Mouse (Mus musculus) limb, embryonic 12.5 days (tissue): ENCODE data around the gene Fes. TPM values are rescaled to one million over a fixed set of nuclear protein-coding genes. Genes with fewer than 3 reads are reported as not detected.
A peak's percentile ranks its signal among the peaks of the same experiment; 100 is the strongest.

Source experiments
- ATAC-seq: fragments of 200-750 bp; cut with Nextera tagmentation; 2 replicates; pipeline ENCODE4 v1.8.0; 2017; ENCODE audit warnings: low read depth, moderate TSS enrichment; ENCODE audit not compliant: insufficient number of reproducible peaks, insufficient read depth, low FRiP score, low TSS enrichment
- H3K27ac ChIP-seq: fragments of 300-500 bp; sonication (generic); 2 replicates; pipeline ENCODE4 v1.5.1; 2016; ENCODE audit warnings: mild to moderate bottlenecking, moderate library complexity
- H3K27me3 ChIP-seq: fragments of 300-500 bp; sonication (generic); 2 replicates; pipeline ENCODE4 v1.6.1; 2016; ENCODE audit warnings: mild to moderate bottlenecking, moderate library complexity
- H3K36me3 ChIP-seq: fragments of 300-500 bp; sonication (generic); 2 replicates; pipeline ENCODE4 v1.6.1; 2016; ENCODE audit warnings: mild to moderate bottlenecking, moderate library complexity
- H3K4me1 ChIP-seq: fragments of 300-500 bp; sonication (generic); replicated peaks from 2 replicates; pipeline ENCODE4 v1.6.1; 2016
- H3K4me2 ChIP-seq: fragments of 300-500 bp; sonication (generic); 2 replicates; pipeline ENCODE4 v1.6.1; 2016; ENCODE audit warnings: mild to moderate bottlenecking, moderate library complexity
- H3K4me3 ChIP-seq: fragments of 300-500 bp; sonication (generic); replicated peaks from 2 replicates; pipeline ENCODE4 v1.5.1; 2016; ENCODE audit warnings: mild to moderate bottlenecking
- H3K9ac ChIP-seq: fragments of 300-500 bp; sonication (generic); replicated peaks from 2 replicates; pipeline ENCODE4 v1.6.1; 2016; ENCODE audit warnings: mild to moderate bottlenecking, moderate library complexity
- H3K9me3 ChIP-seq: fragments of 300-500 bp; sonication (generic); 2 replicates; pipeline ENCODE4 v1.6.1; 2016; ENCODE audit warnings: mild to moderate bottlenecking, moderate library complexity
- WGBS: fragments of 180-500 bp; shearing (Covaris S2); methylation state at CpG from one replicate; pipeline ENCODE4 v1.1.7; 2016; 5-methylcytosine and 5-hydroxymethylcytosine counted together
- polyA plus RNA-seq: library from polyadenylated mRNA; unstranded; fragments of >200 nt; fragmentation: Nextera tagmentation; extraction: Ambion mirVana; gene quantifications from 2 replicates; pipeline ENCODE4 v1.2.1, GENCODE M21; 2016

Gene Fes
- polyA plus RNA-seq, 1 experiment from 2014 or later = 11.0 TPM

- Histone ChIP-seq H3K36me3 (peaks cover 5% of the 10 kb centered on the region; the same call in 1 of the 2 replicates), H3K4me2 (peak within 1 kb of the TSS; percentile 76), H3K9me3 (no peaks in the 10 kb centered on the region), H3K27me3 (no peaks in the 10 kb centered on the region), H3K9ac (peak within 1 kb of the TSS; percentile 78), H3K4me1 (peaks cover 48% of the 10 kb centered on the region), H3K27ac (peak within 1 kb of the TSS; percentile 79), H3K4me3 (peak within 1 kb of the TSS; percentile 56)
- ATAC-seq = no peak
- under 1% methylated on average over 25 of the region's 25 CpGs for WGBS
These were observed 44.9 kb downstream of the Fes start, which contains the start of gene Hddc3 for GRCm38 (mm10) chr7:80342858-80343257. Gene Hddc3 (plus strand): TSS chr7:80343104.

GRCm38 (mm10) chr7:80341793-80342192 is 46.0 kb downstream of the Fes start:
- WGBS = 80% methylated on average over 7 of the region's 7 CpGs

DNA sequence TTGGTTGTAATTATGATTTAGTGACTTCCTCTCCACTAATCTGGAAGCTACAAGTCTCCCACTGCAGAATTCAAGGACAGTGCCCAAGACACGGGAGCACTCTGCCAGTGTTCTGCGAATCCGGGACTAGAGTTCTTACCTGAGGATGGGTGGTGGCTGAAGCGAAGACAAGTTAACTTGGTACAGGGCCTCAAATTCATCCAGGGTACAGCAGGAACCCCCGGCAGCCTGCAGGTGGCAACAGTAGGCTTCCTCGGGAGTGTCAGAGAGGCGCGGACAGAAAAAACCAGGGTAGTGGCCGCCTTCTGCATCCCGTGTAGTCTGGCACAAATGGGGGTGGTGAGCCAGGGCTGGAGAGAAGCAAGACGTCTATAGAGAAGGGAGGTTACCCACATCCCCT is 47.0 kb downstream of the Fes start, which contains the start of gene Unc45a:
Gene Unc45a, minus strand, starts transcription at position 213 of the 400 bp plus-strand sequence.
- no peaks in the 10 kb centered on the region for H3K9me3 ChIP-seq
- peak within 1 kb of the TSS; percentile 82 for H3K27ac ChIP-seq
- peaks cover 24% of the 10 kb centered on the region for H3K36me3 ChIP-seq
- H3K9ac ChIP-seq = peak within 1 kb of the TSS; percentile 65
- no peaks in the 10 kb centered on the region for H3K27me3 ChIP-seq
- H3K4me2 ChIP-seq = peak within 1 kb of the TSS; percentile 85
- peaks cover 37% of the 10 kb centered on the region for H3K4me1 ChIP-seq
- 2% methylated on average over 11 of the region's 11 CpGs for WGBS
- peak within 1 kb of the TSS; percentile 49 for H3K4me3 ChIP-seq
- 0 out of 2 replicates have a peak, but pooled peaks have one; percentile 6 for ATAC-seq

More at GRCm38 (mm10) chr7:80341793-80342192, 46.0 kb downstream of the Fes start:
- Histone ChIP-seq H3K4me2 (no peak overlapping the region), H3K27me3 (no peaks in the 10 kb centered on the region), H3K9ac (no peak overlapping the region), H3K36me3 (peaks cover 14% of the 10 kb centered on the region), H3K4me3 (no peak overlapping the region), H3K4me1 (peaks cover 42% of the 10 kb centered on the region), H3K27ac (no peak overlapping the region), H3K9me3 (no peaks in the 10 kb centered on the region)
- ATAC-seq = no peak

GRCm38 (mm10) chr7:80339793-80340628 is 47.7 kb downstream of the Fes start:
- H3K27ac ChIP-seq = peak overlapping the region; percentile 82
- WGBS = under 1% methylated on average over 45 of the region's 45 CpGs

GRCm38 (mm10) chr7:80339371-80339770 is 48.4 kb downstream of the Fes start:
- WGBS = 12% methylated on average over 17 of the region's 17 CpGs
- peak overlapping the region; percentile 49 for H3K4me3 ChIP-seq
- H3K4me2 ChIP-seq = peak overlapping the region; percentile 85
- no peaks in the 10 kb centered on the region for H3K27me3 ChIP-seq
- peak overlapping the region; percentile 41; the same call in 1 of the 2 replicates for H3K27ac ChIP-seq
- H3K9ac ChIP-seq = peak overlapping the region; percentile 65
- peaks cover 33% of the 10 kb centered on the region for H3K36me3 ChIP-seq
- no peak for ATAC-seq
- no peaks in the 10 kb centered on the region for H3K9me3 ChIP-seq
- peaks cover 37% of the 10 kb centered on the region for H3K4me1 ChIP-seq

More at GRCm38 (mm10) chr7:80339793-80340628, 47.7 kb downstream of the Fes start:
- Histone ChIP-seq H3K9ac (peak overlapping the region; percentile 65), H3K36me3 (peaks cover 27% of the 10 kb centered on the region), H3K9me3 (no peaks in the 10 kb centered on the region), H3K4me3 (peak overlapping the region; percentile 49), H3K4me2 (peak overlapping the region; percentile 85), H3K4me1 (peaks cover 37% of the 10 kb centered on the region), H3K27me3 (no peaks in the 10 kb centered on the region)
- peak; percentile 96 for ATAC-seq

DNA sequence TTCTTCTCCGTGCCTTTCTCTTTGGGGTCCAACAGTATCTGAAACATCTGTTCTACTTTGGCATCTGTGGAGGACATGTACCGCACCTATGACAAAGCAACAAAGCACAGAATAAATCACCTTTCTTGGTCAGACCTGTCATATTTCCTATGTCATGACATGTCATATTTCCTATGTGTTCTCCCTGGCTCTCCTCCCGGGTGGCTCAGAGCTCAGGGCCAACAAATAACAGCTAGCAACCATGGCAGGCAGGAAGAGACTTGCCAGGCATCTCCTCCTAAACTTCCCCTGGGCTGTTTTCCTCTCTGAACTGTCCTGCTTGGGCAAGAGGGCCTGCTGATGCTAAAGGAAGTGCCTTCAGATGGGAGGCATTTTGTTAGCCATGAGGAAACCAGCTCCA is 50.8 kb downstream of the Fes start:
- Histone ChIP-seq H3K36me3 (peaks cover 57% of the 10 kb centered on the region), H3K9me3 (peaks cover 9% of the 10 kb centered on the region; the same call in 1 of the 2 replicates), H3K4me1 (peaks cover 28% of the 10 kb centered on the region), H3K4me3 (no peak overlapping the region), H3K27ac (no peak overlapping the region), H3K4me2 (no peak overlapping the region), H3K9ac (no peak overlapping the region), H3K27me3 (no peaks in the 10 kb centered on the region)
- WGBS = 83% methylated on average over 3 of the region's 3 CpGs
- no peak for ATAC-seq

DNA sequence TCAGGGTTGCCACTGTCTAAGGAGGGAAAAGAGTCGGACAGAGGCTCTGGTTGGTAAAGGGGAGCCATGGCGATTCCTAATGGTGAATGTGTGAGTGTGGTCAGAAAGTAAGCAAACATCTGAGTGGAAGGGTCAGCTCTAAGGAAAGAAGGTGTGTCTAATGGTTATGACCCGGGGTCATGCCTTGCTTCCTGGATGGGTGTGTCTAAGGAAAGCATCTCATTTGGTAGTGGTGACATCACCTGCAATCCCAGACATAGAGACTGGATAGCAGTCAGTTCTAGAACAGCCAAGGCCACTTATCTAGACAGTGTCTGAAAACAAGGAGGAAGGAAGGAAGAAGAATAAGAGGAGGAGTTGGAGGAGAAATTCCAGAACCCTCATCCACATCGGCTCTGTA is 52.9 kb downstream of the Fes start:
- peaks cover 9% of the 10 kb centered on the region; the same call in 1 of the 2 replicates for H3K9me3 ChIP-seq
- H3K4me1 ChIP-seq = peaks cover 19% of the 10 kb centered on the region
- 87% methylated on average over 4 of the region's 4 CpGs for WGBS
- H3K27me3 ChIP-seq = no peaks in the 10 kb centered on the region
- peaks cover 78% of the 10 kb centered on the region for H3K36me3 ChIP-seq
- H3K9ac ChIP-seq = no peak overlapping the region
- no peak overlapping the region for H3K27ac ChIP-seq
- no peak for ATAC-seq
- no peak overlapping the region for H3K4me3 ChIP-seq
- H3K4me2 ChIP-seq = no peak overlapping the region

- H3K4me2 ChIP-seq = no peak overlapping the region
- 95% methylated on average over 19 of the region's 19 CpGs for WGBS
- ATAC-seq = no peak
- no peak overlapping the region for H3K9ac ChIP-seq
- no peak overlapping the region for H3K4me3 ChIP-seq
- H3K27me3 ChIP-seq = no peaks in the 10 kb centered on the region
- H3K27ac ChIP-seq = no peak overlapping the region
- peaks cover 9% of the 10 kb centered on the region; the same call in 1 of the 2 replicates for H3K9me3 ChIP-seq
- H3K36me3 ChIP-seq = peaks cover 99% of the 10 kb centered on the region
- no peaks in the 10 kb centered on the region for H3K4me1 ChIP-seq
These were observed 56.3 kb downstream of the Fes start for GRCm38 (mm10) chr7:80331433-80331832.

- Histone ChIP-seq H3K4me3 (no peak overlapping the region), H3K9ac (no peak overlapping the region), H3K9me3 (peaks cover 9% of the 10 kb centered on the region; the same call in 1 of the 2 replicates), H3K36me3 (peaks cover 99% of the 10 kb centered on the region), H3K4me1 (no peaks in the 10 kb centered on the region), H3K4me2 (no peak overlapping the region), H3K27me3 (no peaks in the 10 kb centered on the region), H3K27ac (no peak overlapping the region)
- no peak for ATAC-seq
- WGBS = 89% methylated on average over 8 of the region's 8 CpGs
These were observed 57.5 kb downstream of the Fes start for GRCm38 (mm10) chr7:80330278-80330677.
